Mouse (Mus musculus) kidney, adult 2 months (tissue): ENCODE results near the gene Art4.

Experiments
- CTCF ChIP-seq: fragments of 200-500 bp; conservative IDR thresholded peaks from 2 replicates; pipeline ENCODE4 v1.5.1; 2011; ENCODE audit warnings: low read depth, mild to moderate bottlenecking, control low read depth, low read length, moderate library complexity, mixed read lengths; ENCODE audit not compliant: insufficient read depth, insufficient read length
- POLR2A ChIP-seq: fragments of 200-500 bp; IDR thresholded peaks from one replicate; pipeline ENCODE4 v1.6.1; 2011; ENCODE audit warnings: low read depth, low read length, control low read depth

DNA sequence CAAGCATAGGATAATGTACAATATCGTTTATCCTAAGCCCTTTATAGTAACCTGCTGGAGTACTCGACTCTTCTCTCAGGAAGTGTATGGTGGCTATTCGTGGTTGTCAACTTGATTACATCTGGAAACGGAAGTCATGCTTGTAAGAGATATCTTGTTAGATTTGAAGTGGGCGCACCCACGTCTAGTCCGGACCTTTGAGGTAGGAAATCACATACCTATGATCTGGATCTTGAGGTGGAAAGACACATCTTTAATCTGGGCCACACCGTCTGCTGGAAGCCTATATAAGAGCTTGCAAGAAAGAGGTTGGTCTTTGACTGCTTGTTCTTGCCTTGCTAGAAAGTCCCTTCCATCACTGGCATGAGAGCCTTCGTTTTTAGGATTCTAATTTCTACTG, 45.0 kb upstream of the Art4 start:
- TF ChIP-seq CTCF (no peak), POLR2A (no peak)
